Mouse (Mus musculus) testis, adult 2 months (tissue): ENCODE measurements at regions not wholly inside any gene's neighbourhood (a gene's known extent, or its start where the extent isn't known, plus 50 kb on each side); places are given as distances from the start of the nearest gene placed in this dataset.

Source experiments
- H3K27ac ChIP-seq: fragments of 200-500 bp; 2 replicates; pipeline ENCODE4 v1.5.1; 2012; ENCODE audit warnings: low read depth, low read length; ENCODE audit not compliant: control insufficient read depth, insufficient read depth
- H3K27me3 ChIP-seq: fragments of 200-500 bp; 2 replicates; pipeline ENCODE4 v1.6.1; 2012; ENCODE audit warnings: mild to moderate bottlenecking, low read length, moderate library complexity; ENCODE audit not compliant: control insufficient read depth, insufficient read depth
- H3K36me3 ChIP-seq: fragments of 200-500 bp; 2 replicates; pipeline ENCODE4 v1.6.1; 2012; ENCODE audit warnings: mild to moderate bottlenecking, low read length; ENCODE audit not compliant: control insufficient read depth, insufficient read depth
- H3K4me1 ChIP-seq: fragments of 200-500 bp; 2 replicates; pipeline ENCODE4 v1.6.1; 2012; ENCODE audit warnings: low read length; ENCODE audit not compliant: control insufficient read depth, insufficient read depth
- H3K4me3 ChIP-seq: fragments of 200-500 bp; 2 replicates; pipeline ENCODE4 v1.5.1; 2012; ENCODE audit warnings: low read depth, mild to moderate bottlenecking, low read length, moderate library complexity, mixed read lengths; ENCODE audit not compliant: control insufficient read depth
- CTCF ChIP-seq: fragments of 200-500 bp; IDR thresholded peaks from 2 replicates; pipeline ENCODE4 v1.5.1; 2012; ENCODE audit warnings: low read depth, mild to moderate bottlenecking, inconsistent platforms, low read length, moderate library complexity; ENCODE audit not compliant: control insufficient read depth, insufficient read depth, insufficient replicate concordance
- POLR2A ChIP-seq: fragments of 200-500 bp; IDR thresholded peaks from 2 replicates; pipeline ENCODE4 v1.6.1; 2012; ENCODE audit warnings: low read depth, mild to moderate bottlenecking, inconsistent platforms, low read length, moderate library complexity; ENCODE audit not compliant: control insufficient read depth

DNA sequence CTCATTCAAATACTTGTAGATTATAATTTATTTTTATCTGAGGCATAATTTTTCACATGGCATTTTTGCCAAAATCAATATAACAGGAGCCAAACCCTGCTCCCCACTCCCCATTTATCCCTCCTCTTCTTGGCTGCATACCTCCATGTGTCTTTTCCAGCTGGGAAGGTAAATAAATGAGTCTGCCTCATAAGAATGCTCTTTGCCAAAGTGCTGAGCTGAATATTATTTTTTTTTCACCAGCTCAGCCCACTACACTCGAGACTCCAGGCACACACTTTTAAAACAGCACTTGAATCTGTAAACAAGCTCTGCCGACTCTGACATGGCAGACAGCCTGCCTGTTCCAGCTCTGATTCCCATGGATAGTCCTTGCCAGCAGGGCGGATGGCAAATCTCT, 346.6 kb upstream of the Mgmt start:
- Histone ChIP-seq H3K27ac (no peak overlapping the region), H3K36me3 (no peaks in the 10 kb centered on the region), H3K4me3 (no peak overlapping the region), H3K27me3 (no peaks in the 10 kb centered on the region), H3K4me1 (no peaks in the 10 kb centered on the region)
- TF ChIP-seq CTCF: no peak
- TF ChIP-seq POLR2A: no peak

DNA sequence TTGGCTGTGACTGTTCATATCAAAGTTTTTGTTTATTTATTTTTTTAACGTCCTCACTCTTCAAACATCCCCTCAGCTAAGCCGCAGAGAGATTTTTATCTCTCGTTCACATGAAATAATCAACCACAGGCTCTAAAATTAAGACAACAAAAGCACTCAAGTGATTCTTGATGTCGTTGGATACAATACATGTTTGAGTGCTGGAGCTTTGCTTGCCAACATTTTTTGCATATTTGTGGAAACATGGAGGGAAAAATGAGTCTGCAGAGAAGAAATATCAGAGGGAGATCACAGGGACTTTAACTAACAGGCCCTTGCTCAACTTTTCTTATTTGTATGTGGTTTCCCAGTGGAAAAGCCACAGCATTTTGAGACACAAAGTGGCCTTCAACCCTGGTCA, 338.0 kb upstream of the Mgmt start:
- no peak for TF ChIP-seq POLR2A
- TF ChIP-seq CTCF: no peak
- H3K27ac ChIP-seq: no peak overlapping the region

DNA sequence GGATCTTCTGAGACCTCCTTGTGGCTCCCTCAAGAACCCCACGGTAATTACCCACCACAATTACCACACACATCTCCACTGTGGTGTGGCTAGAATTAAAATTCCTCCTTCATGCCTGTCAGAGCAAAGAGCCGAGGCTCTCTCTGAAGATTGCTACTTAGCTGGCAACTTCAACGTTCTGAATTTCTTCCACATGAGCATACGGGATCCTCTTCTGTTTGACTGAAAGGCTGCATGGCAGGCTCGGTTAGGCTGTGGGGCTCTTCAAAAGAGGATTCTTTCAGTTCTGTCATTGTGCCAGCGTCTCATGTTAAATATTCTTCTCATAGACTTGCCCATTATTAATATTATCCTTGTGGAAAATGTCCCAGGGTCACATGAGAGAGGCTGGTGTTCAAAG, 334.9 kb upstream of the Mgmt start:
- no peaks in the 10 kb centered on the region for H3K36me3 ChIP-seq
- TF ChIP-seq POLR2A: no peak
- TF ChIP-seq CTCF: no peak
- no peaks in the 10 kb centered on the region for H3K27me3 ChIP-seq
- no peak overlapping the region for H3K27ac ChIP-seq
- no peak overlapping the region for H3K4me3 ChIP-seq
- H3K4me1 ChIP-seq: no peaks in the 10 kb centered on the region; the same call in 1 of the 2 replicates

More for the DNA sequence above, 338.0 kb upstream of the Mgmt start:
- Histone ChIP-seq H3K27me3 (no peaks in the 10 kb centered on the region), H3K4me1 (no peaks in the 10 kb centered on the region), H3K36me3 (no peaks in the 10 kb centered on the region), H3K4me3 (no peak overlapping the region)

DNA sequence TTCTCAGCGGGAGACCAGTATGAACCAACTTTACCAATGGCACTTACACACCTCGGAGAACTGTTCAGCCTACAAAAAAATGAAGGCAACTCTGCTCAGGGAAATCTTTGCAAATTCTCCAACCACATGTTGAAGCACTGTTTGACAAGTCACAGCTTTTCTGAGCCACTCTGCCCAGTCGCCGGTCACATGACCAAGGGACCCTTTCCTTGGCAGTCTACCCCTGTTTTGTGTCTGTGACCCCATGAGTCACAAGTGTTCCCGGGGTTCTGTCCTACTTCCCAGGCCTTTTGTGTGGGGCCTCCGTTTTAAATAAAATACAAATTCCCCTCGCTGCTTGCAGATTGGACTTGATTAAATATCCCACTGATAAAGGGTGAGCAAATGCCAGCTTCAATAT, 323.5 kb upstream of the Mgmt start:
- H3K27ac ChIP-seq: no peak overlapping the region
- H3K27me3 ChIP-seq: no peaks in the 10 kb centered on the region
- TF ChIP-seq CTCF (no peak), POLR2A (no peak)
- H3K4me1 ChIP-seq: no peaks in the 10 kb centered on the region
- no peak overlapping the region for H3K4me3 ChIP-seq
- no peaks in the 10 kb centered on the region for H3K36me3 ChIP-seq

DNA sequence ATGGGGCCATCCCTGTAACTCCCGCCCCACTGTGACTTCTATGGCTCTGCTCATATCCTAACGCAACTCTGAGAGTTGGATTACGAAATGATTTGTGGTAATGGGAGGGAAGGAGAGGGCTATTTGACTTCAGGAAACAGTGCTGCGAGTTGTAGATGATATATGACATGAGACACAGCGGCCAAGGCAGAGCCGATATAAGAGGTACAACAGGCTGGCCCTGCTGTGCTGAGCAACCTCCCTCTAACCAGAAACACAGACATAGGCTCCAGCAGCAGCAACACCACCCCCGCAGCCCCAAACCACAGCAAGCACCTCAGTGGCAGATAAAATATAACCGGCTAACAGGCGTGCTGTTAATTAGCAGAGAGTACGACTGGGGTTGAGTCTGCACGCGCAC, 312.5 kb upstream of the Mgmt start:
- H3K27me3 ChIP-seq: no peaks in the 10 kb centered on the region
- TF ChIP-seq CTCF: no peak
- TF ChIP-seq POLR2A: no peak
- no peak overlapping the region for H3K27ac ChIP-seq
- no peak overlapping the region for H3K4me3 ChIP-seq
- H3K36me3 ChIP-seq: no peaks in the 10 kb centered on the region
- peaks cover 5% of the 10 kb centered on the region; the same call in 1 of the 2 replicates for H3K4me1 ChIP-seq

DNA sequence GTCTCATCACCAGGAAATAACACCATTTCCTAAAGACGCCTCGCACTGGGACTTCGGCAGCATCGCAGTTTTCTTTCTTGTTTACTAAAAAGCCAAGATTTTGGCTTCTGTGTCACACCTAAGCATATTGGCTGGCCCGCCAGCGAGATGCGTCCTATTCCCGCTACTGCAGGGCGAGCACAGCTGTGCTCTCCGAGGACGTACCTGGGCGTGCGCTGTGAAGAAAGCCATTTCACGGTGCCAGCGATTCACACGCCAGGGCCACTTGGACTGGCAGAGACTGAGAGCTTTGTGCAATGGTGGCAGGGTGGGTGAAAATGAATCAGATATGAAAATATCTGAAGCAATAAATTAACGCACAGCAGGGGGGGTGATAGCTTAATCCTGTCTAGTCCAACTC, 310.1 kb upstream of the Mgmt start:
- Histone ChIP-seq H3K36me3 (no peaks in the 10 kb centered on the region), H3K4me1 (peaks cover 5% of the 10 kb centered on the region; the same call in 1 of the 2 replicates), H3K27ac (no peak overlapping the region), H3K27me3 (no peaks in the 10 kb centered on the region), H3K4me3 (no peak overlapping the region)
- TF ChIP-seq CTCF: no peak

DNA sequence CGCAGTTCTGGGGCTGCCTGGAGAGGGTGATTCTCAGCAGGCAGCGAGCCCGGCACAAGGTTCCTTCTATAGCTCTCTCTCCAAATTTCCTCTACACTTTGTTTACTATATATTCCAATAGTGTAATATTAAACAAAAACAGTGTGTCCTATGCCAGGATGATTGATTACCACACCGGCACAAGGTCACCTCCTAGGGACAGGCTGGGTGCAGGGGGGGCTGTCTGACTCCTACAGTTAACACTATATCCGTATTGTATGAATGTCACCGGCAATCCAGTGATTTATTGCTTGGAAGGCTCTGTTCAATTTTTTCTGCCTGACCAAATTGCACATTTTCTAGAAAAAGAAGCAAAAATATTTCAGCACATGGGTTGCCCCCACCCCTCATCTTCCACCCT, 305.9 kb upstream of the Mgmt start:
- Histone ChIP-seq H3K4me1 (peaks cover 4% of the 10 kb centered on the region; the same call in 1 of the 2 replicates), H3K27me3 (no peaks in the 10 kb centered on the region), H3K4me3 (no peak overlapping the region), H3K36me3 (no peaks in the 10 kb centered on the region), H3K27ac (no peak overlapping the region)
- no peak for TF ChIP-seq CTCF
- TF ChIP-seq POLR2A: no peak

DNA sequence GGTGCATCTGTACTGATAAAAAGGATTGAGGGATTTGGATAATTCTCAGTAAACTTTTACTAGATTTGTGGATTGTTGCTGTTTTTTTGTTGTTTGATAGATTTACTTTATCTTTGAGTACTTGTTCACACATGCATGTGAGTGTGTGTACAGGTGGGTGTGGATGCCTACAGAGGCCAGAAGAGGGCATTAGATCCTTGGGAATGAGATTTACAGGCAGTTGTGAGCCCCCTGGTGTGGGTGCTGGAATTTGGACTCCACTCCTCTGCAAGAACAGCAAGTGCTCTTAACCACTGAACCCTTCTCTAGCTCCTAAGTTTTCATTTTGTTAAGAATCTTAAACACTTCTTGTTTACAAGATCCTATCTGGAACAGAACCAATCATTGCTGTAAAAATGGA, 303.5 kb upstream of the Mgmt start:
- Histone ChIP-seq H3K27ac (no peak overlapping the region), H3K4me3 (no peak overlapping the region), H3K4me1 (no peaks in the 10 kb centered on the region), H3K36me3 (no peaks in the 10 kb centered on the region), H3K27me3 (no peaks in the 10 kb centered on the region)
- TF ChIP-seq CTCF (no peak), POLR2A (no peak)
